Mouse (Mus musculus): ENCODE data around the gene Dda1. TPM values are rescaled to one million over a fixed set of nuclear protein-coding genes. Genes with fewer than 3 reads are reported as not detected.
"Not testable (repeated sequence)": the region's sequence is repeated elsewhere in the genome, so short reads cannot be mapped to it uniquely, and the experiment has no call there.

The Dda1 gene
- total RNA-seq, 2 experiments from 2014 or later, result 28.3 to 31.8 TPM

DNA sequence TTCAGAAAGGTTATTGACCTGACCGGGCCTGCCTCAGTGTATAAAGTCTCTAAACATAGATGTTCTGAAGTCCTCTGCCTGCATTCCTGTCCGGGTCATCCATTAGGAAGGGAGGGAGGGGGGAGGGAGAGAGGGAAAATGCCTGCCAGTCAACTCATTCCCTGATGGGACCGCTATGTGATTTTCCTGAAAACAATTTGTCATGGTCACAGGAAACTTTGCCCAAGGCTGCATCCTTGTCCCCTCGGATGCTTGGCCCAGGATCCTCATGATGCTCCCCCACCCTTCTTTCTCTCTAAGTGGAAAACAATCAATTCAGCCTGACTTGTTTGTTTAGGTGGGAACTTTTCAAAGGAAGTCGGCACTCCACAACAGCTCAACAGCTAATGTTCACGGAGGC is 47.8 kb downstream of the Dda1 start:
- intact Hi-C loops (cut with DNase I; ENCODE audit: low total_unique reads), result no loop called here

DNA sequence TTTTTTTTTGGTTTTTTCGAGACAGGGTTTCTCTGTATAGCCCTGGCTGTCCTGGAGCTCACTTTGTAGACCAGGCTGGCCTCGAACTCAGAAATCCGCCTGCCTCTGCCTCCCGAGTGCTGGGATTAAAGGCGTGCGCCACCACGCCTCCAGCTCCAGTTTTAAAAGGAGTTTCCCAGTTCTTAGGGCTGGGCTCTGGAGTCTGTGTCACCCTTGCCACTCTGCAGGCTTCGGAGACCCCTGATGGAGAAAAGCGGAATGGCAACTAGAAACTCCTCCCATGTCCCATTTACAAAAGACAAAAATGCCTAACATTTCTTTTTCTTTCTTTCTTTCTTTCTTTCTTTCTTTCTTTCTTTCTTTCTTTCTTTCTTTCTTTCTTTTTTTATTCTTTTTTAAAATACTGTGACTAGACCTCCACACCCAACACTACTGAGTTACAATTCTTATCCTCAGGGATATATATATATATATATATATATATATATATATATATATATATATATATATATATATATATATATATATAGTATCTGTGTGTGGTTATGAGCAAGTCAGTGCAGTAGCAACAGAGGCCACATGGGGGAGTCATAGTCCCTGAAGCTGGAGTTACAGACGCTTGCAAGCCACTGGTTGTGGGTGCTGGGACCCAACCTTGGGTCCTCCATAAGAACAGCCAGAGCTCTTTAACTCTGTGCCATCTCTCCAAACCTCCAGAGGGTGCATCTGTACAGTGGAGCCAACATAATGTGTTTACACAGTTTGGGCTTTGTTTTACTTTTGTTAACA is 50.2 kb downstream of the Dda1 start:
- peak; percentile 65 for DNase-seq
- intact Hi-C loops (cut with DNase I; ENCODE audit: low total_unique reads), result not testable (repeated sequence)

More for the DNA sequence above, 47.8 kb downstream of the Dda1 start:
- no peak for DNase-seq

DNA sequence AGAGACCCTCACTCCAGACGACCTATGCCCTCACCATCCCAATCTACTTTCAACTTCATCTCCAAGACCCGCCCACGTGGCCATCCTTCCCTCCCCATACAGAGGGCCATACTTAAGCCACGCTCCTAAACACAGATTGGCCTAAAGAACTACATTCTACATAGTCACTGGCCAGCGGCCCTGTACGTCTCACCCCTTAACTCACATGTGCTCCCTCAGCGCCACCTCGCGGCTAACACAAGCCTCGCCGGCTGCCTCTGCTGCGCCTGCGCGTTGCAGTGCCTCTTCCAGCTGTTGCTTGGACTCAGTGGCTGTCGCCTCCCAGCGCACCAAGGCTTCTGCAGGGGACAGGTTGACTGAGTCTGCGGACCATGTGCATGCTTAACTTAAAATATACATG is 52.6 kb downstream of the Dda1 start:
- intact Hi-C loops (cut with DNase I; ENCODE audit: low total_unique reads), result loop anchor here (2.0 kb wide), 1 partner anchor 81 kb away; no protein-coding TSS in a partner anchor
- peak; percentile 95 for DNase-seq

DNA sequence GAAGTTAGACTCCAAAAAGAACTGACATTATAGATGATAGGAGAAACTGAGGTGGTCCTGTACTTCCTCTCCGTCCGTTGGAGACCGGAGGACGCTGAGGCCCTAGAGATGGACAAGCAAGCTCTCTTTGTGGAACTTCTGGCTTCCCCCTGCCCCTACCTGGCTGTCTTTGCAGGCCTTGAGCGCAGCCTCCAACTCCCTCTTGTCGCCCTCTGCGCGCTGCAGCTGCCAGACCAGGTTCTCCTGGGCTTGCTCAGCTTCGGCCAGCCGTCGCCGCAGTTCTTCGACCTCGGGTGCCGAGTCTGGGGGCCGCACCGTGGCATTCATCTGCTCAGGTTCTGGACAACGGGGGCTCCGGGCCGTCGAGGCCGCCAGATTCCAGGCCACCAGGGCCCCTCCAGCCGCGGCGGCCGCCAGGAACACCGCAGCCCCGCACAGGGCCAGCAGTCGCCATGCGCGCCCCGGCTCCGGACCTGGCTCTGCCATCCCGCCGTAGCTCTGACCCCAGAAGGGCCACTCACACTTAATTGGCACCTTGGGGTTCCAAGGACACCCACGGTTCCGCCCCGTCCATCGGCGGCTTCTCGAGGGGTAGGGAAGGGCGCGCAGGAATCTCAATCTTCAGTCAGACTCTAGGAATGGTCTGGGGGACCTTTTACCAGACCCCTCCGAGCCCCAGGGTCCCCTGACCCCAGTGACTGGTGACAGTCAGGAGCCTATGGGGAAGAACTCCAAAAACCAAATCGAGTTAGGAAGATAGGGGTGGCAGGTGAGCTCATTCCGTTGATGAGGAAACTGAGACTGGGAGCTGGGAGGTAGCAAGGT is 56.4 kb downstream of the Dda1 start, which contains the start of gene Ccdc194:
Ccdc194 (minus strand) TSS at position 486 of the 825 bp plus-strand sequence.
- DNase-seq, result no peak
- intact Hi-C loops (cut with DNase I; ENCODE audit: low total_unique reads), result no loop called here

Other genes starting within 250 kb of the Dda1 start
- gene Myo9b, start 196.5 kb upstream of the Dda1 start, total RNA-seq (2021), result 10 to 100 TPM; 12.7 to 15.0 TPM
- gene Haus8, start 196.3 kb upstream of the Dda1 start, total RNA-seq (2021), result 1 to 10 TPM; 6.4 to 8.2 TPM
- 10 to 100 TPM; 96.4 to 100.0 TPM for gene Use1, start 102.4 kb upstream of the Dda1 start, total RNA-seq (2021)
- 1 to 10 TPM; 5.9 to 7.5 TPM for gene Ocel1, start 97.9 kb upstream of the Dda1 start, total RNA-seq (2021)
- 10 to 100 TPM; 16.0 to 21.5 TPM for gene Nr2f6, start 87.2 kb upstream of the Dda1 start, total RNA-seq (2021)
- 10 to 100 TPM; 11.0 to 12.9 TPM for gene Ushbp1, start 73.4 kb upstream of the Dda1 start, total RNA-seq (2021)
- gene Babam1, start 72.3 kb upstream of the Dda1 start, total RNA-seq (2021), result 10 to 100 TPM; 61.3 to 66.5 TPM
- gene Ankle1, start 63.2 kb upstream of the Dda1 start, total RNA-seq (2021), result under 1 TPM; 0.78 to 0.86 TPM
- 10 to 100 TPM; 22.8 to 27.6 TPM for gene Abhd8, start 5.5 kb upstream of the Dda1 start, total RNA-seq (2021)
- 10 to 100 TPM; 44.0 to 45.2 TPM for gene Mrpl34, start 4.2 kb upstream of the Dda1 start, total RNA-seq (2021)
- gene Ano8, start 16.8 kb downstream of the Dda1 start, total RNA-seq (2021), result 10 to 100 TPM; 14.4 to 16.2 TPM
- 1 to 10 TPM; 7.5 to 8.5 TPM for gene Gtpbp3, start 18.9 kb downstream of the Dda1 start, total RNA-seq (2021)
- 10 to 100 TPM in 1 of 2 experiments, 1 to 10 TPM in 1; 7.7 to 11.7 TPM for gene Plvap, start 42.6 kb downstream of the Dda1 start, total RNA-seq (2021)
- under 1 TPM in 1 of 2 experiments, not detected in 1; 0.33 TPM for gene Ccdc194, start 56.5 kb downstream of the Dda1 start, total RNA-seq (2021)
- gene Bst2, start 68.3 kb downstream of the Dda1 start, total RNA-seq (2021), result 1 to 10 TPM; 8.6 to 9.3 TPM
- 10 to 100 TPM; 20.4 to 20.6 TPM for gene Mvb12a, start 73.7 kb downstream of the Dda1 start, total RNA-seq (2021)
- gene Tmem221, start 89.7 kb downstream of the Dda1 start, total RNA-seq (2021), result under 1 TPM in 1 of 2 experiments, not detected in 1; 0.21 TPM
- gene Nxnl1, start 97.4 kb downstream of the Dda1 start, total RNA-seq (2021), result under 1 TPM in 1 of 2 experiments, not detected in 1; 0.18 TPM
- gene Slc27a1, start 99.7 kb downstream of the Dda1 start, total RNA-seq (2021), result 10 to 100 TPM; 29.9 to 50.8 TPM
- gene Pgls, start 123.0 kb downstream of the Dda1 start, total RNA-seq (2021), result 10 to 100 TPM; 40.5 to 43.3 TPM
- under 1 TPM; 0.59 to 0.82 TPM for gene Fam129c, start 128.4 kb downstream of the Dda1 start, total RNA-seq (2021)
- gene Colgalt1, start 141.8 kb downstream of the Dda1 start, total RNA-seq (2021), result 10 to 100 TPM; 35.6 to 39.3 TPM
- under 1 TPM; 0.18 to 0.20 TPM for gene Unc13a, start 202.6 kb downstream of the Dda1 start, total RNA-seq (2021)
- 1 to 10 TPM; 2.6 to 2.8 TPM for gene Jak3, start 207.1 kb downstream of the Dda1 start, total RNA-seq (2021)
- 1 to 10 TPM; 1.1 to 1.5 TPM for gene Insl3, start 220.0 kb downstream of the Dda1 start, total RNA-seq (2021)
- 1 to 10 TPM; 5.2 to 5.5 TPM for gene B3gnt3, start 232.6 kb downstream of the Dda1 start, total RNA-seq (2021)

Measured in gastrocnemius, postnatal 14 days (tissue).